9 mouse cellular contexts compared by ENCODE assay signal in the genomic region with DNA sequence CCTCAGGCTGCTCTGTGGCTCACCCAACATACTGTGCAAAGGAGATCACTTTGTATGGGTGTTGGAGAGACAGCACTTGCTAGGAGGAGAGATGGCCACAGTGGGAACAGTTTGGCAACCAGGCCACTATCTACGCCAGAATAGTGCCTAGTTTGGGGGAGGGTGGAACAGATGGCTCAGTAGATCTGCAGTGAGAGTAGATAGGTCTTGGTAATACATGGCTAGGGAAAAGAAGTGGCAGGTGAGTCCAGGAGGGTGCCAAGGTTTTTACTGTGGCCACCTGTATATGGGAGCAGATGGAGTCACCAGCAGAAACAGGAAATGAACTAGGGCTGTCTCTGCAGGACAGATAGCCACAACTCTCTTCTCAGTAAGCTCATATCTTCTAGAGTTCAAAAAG.
"Had no signal": no experiment of that assay in that cellular context is flagged by ENCODE, and none has a peak within 500 bp of the region (broad histone marks: within the 10 kb centered on the region; RNA-seq: fewer than 3 reads in every experiment).

No protein-coding gene starts in this region.

- ATAC-seq: liver, embryonic 12.5 days had no signal

- DNase-seq: kidney, adult 8-10 months; kidney, postnatal 25 days; lung, embryonic 14.5 days; lung, postnatal 10 days; lung, postnatal 4 days; midbrain, embryonic 14.5 days; retina, postnatal 1 day; thymus, postnatal 36 days had no signal
